Mouse (Mus musculus) heart, embryonic 16.5 days (tissue): ENCODE measurements around the gene Grpel1. TPM values are rescaled to one million over a fixed set of nuclear protein-coding genes. Genes with fewer than 3 reads are reported as not detected.

ENCODE experiments used
- ATAC-seq: fragments of 200-750 bp; cut with Nextera tagmentation; replicated peaks from 2 replicates; pipeline ENCODE4 v1.8.0; 2017; ENCODE audit warnings: moderate number of reproducible peaks; ENCODE audit not compliant: insufficient read depth, low FRiP score; ENCODE audit errors: extremely low read depth
- H3K27ac ChIP-seq: fragments of 300-500 bp; sonication (generic); 2 replicates; pipeline ENCODE4 v1.5.1; 2014; ENCODE audit warnings: mild to moderate bottlenecking, low read length, control low read depth, moderate library complexity
- H3K27me3 ChIP-seq: fragments of 300-500 bp; sonication (generic); 2 replicates; pipeline ENCODE4 v1.6.1; 2014; ENCODE audit warnings: low read length, mixed read lengths; ENCODE audit not compliant: control insufficient read depth, insufficient read depth
- H3K36me3 ChIP-seq: fragments of 300-500 bp; sonication (generic); 2 replicates; pipeline ENCODE4 v1.6.1; 2014; ENCODE audit not compliant: control insufficient read depth, insufficient read depth
- H3K4me1 ChIP-seq: fragments of 300-500 bp; sonication (generic); 2 replicates; pipeline ENCODE4 v1.6.1; 2014; ENCODE audit warnings: low read length, mixed read lengths; ENCODE audit not compliant: control insufficient read depth, insufficient read depth
- H3K4me2 ChIP-seq: fragments of 300-500 bp; sonication (generic); 2 replicates; pipeline ENCODE4 v1.6.1; 2014; ENCODE audit warnings: low read depth, mild to moderate bottlenecking, control low read depth, low read length
- H3K4me3 ChIP-seq: fragments of 300-500 bp; sonication (generic); 2 replicates; pipeline ENCODE4 v1.5.1; 2014; ENCODE audit warnings: mild to moderate bottlenecking, control low read depth, low read length
- H3K9ac ChIP-seq: fragments of 300-500 bp; sonication (generic); 2 replicates; pipeline ENCODE4 v1.6.1; 2014; ENCODE audit warnings: low read length, control low read depth
- H3K9me3 ChIP-seq: fragments of 300-500 bp; sonication (generic); replicated peaks from 2 replicates; pipeline ENCODE4 v1.6.1; 2016; ENCODE audit warnings: low read length; ENCODE audit not compliant: control insufficient read depth
- WGBS: fragments of 180-500 bp; shearing (Covaris S2); extraction: QIAGEN DNeasy Blood & Tissue Kit; methylation state at CpG from one replicate; pipeline ENCODE4 v1.1.7; 2014; 5-methylcytosine and 5-hydroxymethylcytosine counted together
- polyA plus RNA-seq: library from polyadenylated mRNA; unstranded; fragments of >200 nt; fragmentation: Nextera tagmentation; extraction: Ambion mirVana; gene quantifications from 2 replicates; pipeline ENCODE4 v1.2.1, GENCODE M21; 2015

Grpel1 gene
- polyA plus RNA-seq, 1 experiment from 2014 or later, result 68.4 TPM

DNA sequence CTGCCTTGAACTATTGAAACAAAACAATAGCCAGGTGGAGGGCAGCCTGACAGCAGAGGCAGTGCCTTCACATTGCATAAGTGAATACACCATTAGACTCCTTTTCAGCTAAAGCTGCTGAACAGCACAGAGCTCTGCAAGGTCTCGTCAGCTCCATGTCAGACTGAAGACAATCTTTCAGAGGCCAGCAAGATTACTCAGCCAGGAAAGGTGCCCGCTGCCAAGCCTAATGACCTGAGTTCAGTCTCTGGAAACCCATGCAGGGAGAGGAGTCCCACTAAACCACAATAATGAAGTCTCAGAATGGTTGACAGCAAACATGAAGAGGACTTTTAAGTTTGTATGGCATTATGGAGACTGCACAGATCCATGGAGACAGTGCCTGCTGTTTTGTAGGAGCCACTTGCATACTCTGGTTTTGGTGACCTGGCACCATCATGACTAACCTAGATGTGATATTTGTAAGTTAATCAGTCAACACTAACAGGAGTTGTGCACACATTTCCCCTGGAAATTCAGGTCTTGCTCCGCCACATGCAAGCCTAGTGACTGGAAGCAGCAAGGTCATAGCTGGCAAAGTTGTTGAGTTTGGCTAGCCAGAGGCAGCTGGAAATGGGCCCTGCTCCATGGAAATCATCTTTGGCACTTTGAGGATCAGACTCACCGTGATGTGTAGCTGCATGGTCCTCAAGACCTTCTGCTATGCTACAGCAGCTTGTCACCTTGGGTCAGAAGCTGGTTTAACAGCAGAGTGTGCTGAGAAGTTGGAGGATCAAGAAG is 8.3 kb downstream of the Grpel1 start:
- H3K9ac ChIP-seq, result no peak overlapping the region
- no peak overlapping the region for H3K27ac ChIP-seq
- 0 out of 2 replicates have a peak, but pooled peaks cover 2% of the 10 kb centered on the region for H3K4me1 ChIP-seq
- no peaks in the 10 kb centered on the region for H3K9me3 ChIP-seq
- no peak for ATAC-seq
- no peaks in the 10 kb centered on the region for H3K27me3 ChIP-seq
- no peak overlapping the region for H3K4me3 ChIP-seq
- H3K36me3 ChIP-seq, result peaks cover 39% of the 10 kb centered on the region
- H3K4me2 ChIP-seq, result no peak overlapping the region
- WGBS, result 85% methylated on average over 4 of the region's 4 CpGs

DNA sequence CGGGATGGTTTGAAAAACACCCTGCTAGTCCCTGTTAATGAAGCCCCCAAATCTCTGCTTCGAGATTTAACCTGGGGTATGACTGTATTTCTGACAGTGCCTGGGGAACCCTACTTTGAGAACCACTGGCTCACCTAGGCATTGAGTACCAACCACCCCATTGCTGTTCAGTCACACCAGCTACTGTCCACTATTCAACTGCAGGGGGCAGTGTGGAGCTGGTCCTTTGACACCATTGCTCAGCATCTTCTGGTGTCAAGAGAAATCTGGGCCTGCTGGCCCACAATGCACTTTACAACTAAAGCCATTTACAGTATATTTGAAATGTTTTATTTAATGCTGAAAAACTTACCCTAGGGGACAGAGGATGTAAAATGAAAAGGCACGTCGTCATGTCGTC is 9.5 kb downstream of the Grpel1 start:
- 88% methylated on average over 5 of the region's 5 CpGs for WGBS
- peaks cover 39% of the 10 kb centered on the region for H3K36me3 ChIP-seq
- no peak for ATAC-seq

DNA sequence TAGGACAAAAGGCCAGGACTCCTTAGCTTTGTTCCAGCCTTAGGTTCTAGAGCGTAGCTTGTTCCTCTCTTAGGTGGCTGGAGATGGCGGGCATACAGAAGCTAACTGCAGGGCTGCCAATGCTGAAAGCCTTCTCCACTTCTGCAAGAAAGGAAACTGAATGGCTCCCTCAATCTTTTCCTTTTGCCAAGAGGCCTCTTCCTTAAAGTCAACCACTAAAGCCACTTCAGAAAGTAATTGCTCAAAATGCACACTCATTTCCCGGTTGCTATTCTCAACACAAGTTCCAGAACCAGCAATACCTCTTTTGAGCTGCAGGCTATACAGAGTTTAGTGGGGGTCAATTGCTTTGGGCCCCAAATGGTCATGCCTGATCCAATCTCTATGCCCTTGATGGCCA is 12.7 kb downstream of the Grpel1 start:
- ATAC-seq, result no peak
- H3K4me2 ChIP-seq, result no peak overlapping the region
- peaks cover 8% of the 10 kb centered on the region for H3K36me3 ChIP-seq
- H3K4me1 ChIP-seq, result peaks cover 17% of the 10 kb centered on the region
- no peak overlapping the region for H3K9ac ChIP-seq
- no peaks in the 10 kb centered on the region for H3K27me3 ChIP-seq
- no peaks in the 10 kb centered on the region for H3K9me3 ChIP-seq
- H3K4me3 ChIP-seq, result no peak overlapping the region
- 84% methylated on average over 3 of the region's 3 CpGs for WGBS
- no peak overlapping the region for H3K27ac ChIP-seq

More for the DNA sequence above, 9.5 kb downstream of the Grpel1 start:
- no peak overlapping the region for H3K9ac ChIP-seq
- H3K27me3 ChIP-seq, result no peaks in the 10 kb centered on the region
- H3K27ac ChIP-seq, result no peak overlapping the region
- H3K9me3 ChIP-seq, result no peaks in the 10 kb centered on the region
- no peak overlapping the region for H3K4me3 ChIP-seq
- peaks cover 6% of the 10 kb centered on the region for H3K4me1 ChIP-seq
- no peak overlapping the region for H3K4me2 ChIP-seq

DNA sequence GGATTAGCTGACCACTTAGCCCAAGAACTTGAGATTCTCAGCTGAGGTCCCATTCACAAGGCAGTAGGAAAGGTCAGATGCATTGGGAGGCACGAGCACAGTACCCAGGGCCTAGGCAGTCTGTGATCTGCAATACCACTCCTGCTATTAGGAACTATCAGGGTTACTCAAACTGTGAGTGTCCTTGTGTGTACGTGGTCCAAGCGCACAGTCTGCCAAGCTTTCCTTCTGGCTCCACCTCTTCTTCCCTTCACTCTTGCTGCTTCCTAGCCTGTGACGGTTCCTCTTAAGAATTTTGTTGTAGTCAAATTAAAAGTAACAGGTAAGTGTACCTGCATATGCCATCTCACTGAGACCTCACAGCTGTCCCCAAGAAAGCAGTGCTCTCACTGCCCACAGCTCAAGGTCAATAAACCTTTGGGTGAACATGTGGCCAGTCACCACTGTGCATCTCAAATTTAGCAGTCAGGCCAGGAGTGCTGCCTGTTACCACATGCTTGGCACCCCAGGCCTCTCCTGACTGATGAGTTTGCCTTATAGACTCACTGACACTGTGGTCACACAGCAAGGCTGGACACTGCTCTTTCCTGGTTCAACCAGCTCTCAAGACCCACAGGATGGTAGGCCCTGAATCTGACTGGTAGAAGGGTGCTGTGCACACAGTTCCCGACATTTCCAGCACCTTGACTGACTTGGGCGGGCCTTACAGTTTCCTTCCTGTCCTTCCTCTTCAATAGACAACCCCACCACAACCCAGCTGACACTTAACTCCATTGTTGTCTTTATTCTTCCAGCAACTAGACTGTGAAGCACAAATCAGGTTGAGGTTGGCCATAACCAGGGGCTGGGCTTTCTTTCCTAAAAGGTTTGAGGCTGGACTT is 14.0 kb downstream of the Grpel1 start:
- 75% methylated on average over 6 of the region's 6 CpGs for WGBS

DNA sequence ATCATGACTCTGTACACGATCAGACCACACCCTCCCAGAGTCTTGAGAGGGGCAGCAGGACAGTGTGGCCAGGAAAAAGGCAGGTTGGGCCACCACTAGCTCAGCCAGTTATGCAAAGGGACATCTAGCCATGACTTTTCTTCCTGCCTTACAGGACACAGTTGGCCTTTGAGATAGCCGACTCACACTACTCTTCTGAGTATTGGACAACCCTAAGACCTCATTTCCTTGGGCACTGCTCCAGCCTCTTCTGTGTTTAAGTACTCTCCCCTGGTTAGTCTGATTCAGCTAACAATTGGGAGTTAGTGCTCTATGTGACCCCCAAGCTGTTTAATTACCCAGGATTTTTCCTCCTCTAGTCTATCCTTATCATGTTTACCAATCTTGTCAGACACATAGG is 14.9 kb downstream of the Grpel1 start:
- no peak overlapping the region for H3K27ac ChIP-seq
- 52% methylated on average over 2 of the region's 2 CpGs for WGBS
- no peak overlapping the region for H3K4me3 ChIP-seq
- no peaks in the 10 kb centered on the region for H3K36me3 ChIP-seq
- no peaks in the 10 kb centered on the region for H3K9me3 ChIP-seq
- H3K27me3 ChIP-seq, result no peaks in the 10 kb centered on the region
- peaks cover 27% of the 10 kb centered on the region for H3K4me1 ChIP-seq
- H3K4me2 ChIP-seq, result no peak overlapping the region
- no peak for ATAC-seq
- H3K9ac ChIP-seq, result no peak overlapping the region

More for the DNA sequence above, 14.0 kb downstream of the Grpel1 start:
- Histone ChIP-seq H3K9me3 (no peaks in the 10 kb centered on the region), H3K27ac (no peak overlapping the region), H3K27me3 (no peaks in the 10 kb centered on the region), H3K4me2 (no peak overlapping the region), H3K4me3 (no peak overlapping the region), H3K9ac (no peak overlapping the region), H3K4me1 (peaks cover 25% of the 10 kb centered on the region), H3K36me3 (no peaks in the 10 kb centered on the region)
- no peak for ATAC-seq

DNA sequence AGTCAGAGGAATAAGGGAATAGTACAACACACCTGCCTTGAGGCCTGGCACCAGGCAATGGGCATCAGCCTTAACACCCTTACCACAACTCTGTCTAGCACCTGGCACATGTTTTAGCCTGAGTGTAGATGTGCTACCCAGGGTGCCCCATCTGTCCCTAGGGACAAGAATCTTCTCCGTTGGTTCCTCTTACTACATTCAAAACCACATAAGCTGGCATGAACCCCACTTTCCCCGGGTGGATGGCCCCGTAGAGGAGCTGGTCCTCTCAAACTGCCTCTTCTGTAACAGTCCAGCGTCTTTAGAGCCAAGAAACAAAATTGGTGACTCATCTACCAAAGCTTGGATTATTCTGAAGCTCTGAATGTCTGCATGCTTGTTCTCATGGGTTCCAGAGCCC is 15.6 kb downstream of the Grpel1 start:
- Histone ChIP-seq H3K9ac (no peak overlapping the region), H3K4me2 (no peak overlapping the region), H3K36me3 (no peaks in the 10 kb centered on the region), H3K27ac (no peak overlapping the region), H3K4me3 (no peak overlapping the region), H3K27me3 (no peaks in the 10 kb centered on the region; the same call in 1 of the 2 replicates), H3K4me1 (peaks cover 33% of the 10 kb centered on the region), H3K9me3 (no peaks in the 10 kb centered on the region)
- 85% methylated on average over 4 of the region's 4 CpGs for WGBS
- ATAC-seq, result no peak

DNA sequence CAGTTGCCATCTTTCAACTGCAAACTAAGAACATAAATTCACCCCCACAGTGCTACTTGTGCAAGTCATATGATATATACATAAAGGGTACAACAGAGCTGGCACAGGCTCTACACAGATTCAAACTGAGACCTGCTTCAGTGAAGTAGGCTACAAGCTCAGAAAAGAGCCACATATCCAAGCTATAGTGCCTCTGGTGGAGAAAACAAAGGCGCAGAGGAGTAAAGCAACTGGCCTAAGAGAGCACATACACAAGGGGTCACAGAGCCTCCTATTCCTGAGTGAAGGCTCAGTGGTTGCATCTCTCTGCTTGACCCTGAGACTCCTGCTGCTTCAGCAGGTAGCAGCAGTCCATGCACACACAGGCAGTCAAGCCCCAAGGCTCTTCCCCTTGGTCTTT is 16.3 kb downstream of the Grpel1 start:
- H3K36me3 ChIP-seq, result no peaks in the 10 kb centered on the region
- H3K27ac ChIP-seq, result no peak overlapping the region
- H3K9me3 ChIP-seq, result no peaks in the 10 kb centered on the region
- no peak for ATAC-seq
- no peak overlapping the region for H3K4me3 ChIP-seq
- H3K9ac ChIP-seq, result no peak overlapping the region
- peaks cover 6% of the 10 kb centered on the region; the same call in 1 of the 2 replicates for H3K27me3 ChIP-seq
- no peak overlapping the region for H3K4me2 ChIP-seq
- H3K4me1 ChIP-seq, result peaks cover 33% of the 10 kb centered on the region
- 72% methylated on average over 1 of the region's 1 CpGs for WGBS

DNA sequence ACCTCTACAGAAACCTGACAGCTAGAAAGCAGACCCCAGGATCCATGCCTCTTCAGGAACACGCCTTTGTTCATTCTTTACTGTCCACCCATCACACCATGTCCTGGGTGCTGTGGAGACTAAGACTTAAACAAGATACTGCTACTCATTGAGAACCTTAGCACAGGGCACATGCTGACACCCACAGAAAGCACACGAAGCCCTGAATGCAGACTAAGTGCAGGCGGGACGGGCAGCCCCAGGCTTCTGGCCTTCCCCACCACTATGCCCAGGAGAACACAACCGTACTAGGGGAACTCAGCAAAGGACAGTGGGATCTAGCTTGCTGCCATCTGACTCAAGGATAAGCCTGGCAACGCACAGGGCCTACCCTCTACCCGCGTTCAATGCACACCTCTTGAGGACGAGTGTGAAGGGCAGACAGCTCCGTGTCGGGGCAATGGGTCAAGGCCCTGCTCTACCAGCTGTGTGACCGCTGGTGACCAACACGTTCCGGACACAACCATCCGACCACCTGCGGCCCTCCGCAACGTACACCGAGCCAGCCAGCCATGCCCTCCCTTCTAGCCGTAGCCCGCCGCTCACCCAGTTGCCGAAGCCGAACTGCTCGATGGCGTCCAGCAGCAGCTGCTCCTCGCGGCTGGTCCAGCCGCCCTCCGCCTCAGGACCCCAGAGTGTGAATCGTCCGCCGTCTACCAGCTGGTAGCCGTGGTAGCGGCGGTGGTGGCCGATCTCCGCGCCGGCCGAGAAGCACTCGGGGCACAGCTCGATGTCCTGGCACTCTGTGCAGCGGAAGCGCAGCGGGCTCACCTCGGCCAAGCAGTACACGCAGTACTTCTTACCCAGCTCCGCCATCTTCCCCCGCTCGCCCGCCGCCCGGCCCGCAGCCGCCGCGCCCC is 18.7 kb downstream of the Grpel1 start:
- H3K36me3 ChIP-seq, result no peaks in the 10 kb centered on the region
- under 1% methylated on average over 56 of the region's 58 CpGs for WGBS
- H3K4me2 ChIP-seq, result peak overlapping the region; percentile 88
- peak; percentile 30 for ATAC-seq
- H3K9ac ChIP-seq, result peak overlapping the region; percentile 96
- H3K4me3 ChIP-seq, result peak overlapping the region; percentile 96
- H3K27ac ChIP-seq, result peak overlapping the region; percentile 77
- peaks cover 33% of the 10 kb centered on the region for H3K4me1 ChIP-seq
- no peaks in the 10 kb centered on the region for H3K9me3 ChIP-seq
- H3K27me3 ChIP-seq, result peaks cover 10% of the 10 kb centered on the region; the same call in 1 of the 2 replicates
